Mouse (Mus musculus) heart, embryonic 15.5 days (tissue): ENCODE results near the gene Gm8978. TPM values are rescaled to one million over a fixed set of nuclear protein-coding genes. Genes with fewer than 3 reads are reported as not detected.
"Not testable (repeated sequence)": the region's sequence is repeated elsewhere in the genome, so short reads cannot be mapped to it uniquely, and the experiment has no call there.

Experiments used
- ATAC-seq: fragments of 200-750 bp; cut with Nextera tagmentation; replicated peaks from 2 replicates; pipeline ENCODE4 v1.8.0; 2017; ENCODE audit warnings: low read depth, moderate TSS enrichment; ENCODE audit not compliant: insufficient number of reproducible peaks, insufficient read depth, low FRiP score
- H3K27ac ChIP-seq: fragments of 300-500 bp; sonication (generic); 2 replicates; pipeline ENCODE4 v1.5.1; 2015; ENCODE audit warnings: mild to moderate bottlenecking, inconsistent platforms
- H3K27me3 ChIP-seq: fragments of 300-500 bp; sonication (generic); 2 replicates; pipeline ENCODE4 v1.6.1; 2015; ENCODE audit warnings: inconsistent platforms
- H3K36me3 ChIP-seq: fragments of 300-500 bp; sonication (generic); 2 replicates; pipeline ENCODE4 v1.6.1; 2015; ENCODE audit warnings: mild to moderate bottlenecking, inconsistent platforms
- H3K4me1 ChIP-seq: fragments of 300-500 bp; sonication (generic); replicated peaks from 2 replicates; pipeline ENCODE4 v1.6.1; 2015; ENCODE audit warnings: inconsistent platforms
- H3K4me2 ChIP-seq: fragments of 300-500 bp; sonication (generic); 2 replicates; pipeline ENCODE4 v1.6.1; 2015; ENCODE audit warnings: inconsistent platforms, mild to moderate bottlenecking, moderate library complexity
- H3K4me3 ChIP-seq: fragments of 300-500 bp; sonication (generic); 2 replicates; pipeline ENCODE4 v1.5.1; 2015; ENCODE audit warnings: mild to moderate bottlenecking, inconsistent platforms
- H3K9ac ChIP-seq: fragments of 300-500 bp; sonication (generic); 2 replicates; pipeline ENCODE4 v1.6.1; 2015; ENCODE audit warnings: mild to moderate bottlenecking, inconsistent platforms
- H3K9me3 ChIP-seq: fragments of 300-500 bp; sonication (generic); replicated peaks from 2 replicates; pipeline ENCODE4 v1.6.1; 2016; ENCODE audit warnings: inconsistent platforms
- WGBS: fragments of 180-500 bp; shearing (Covaris S2); methylation state at CpG from one replicate; pipeline ENCODE4 v1.1.7; 2015; ENCODE audit warnings: mixed read lengths; 5-methylcytosine and 5-hydroxymethylcytosine counted together
- microRNA-seq: library from miRNA; unstranded; fragments of <30 nt; microRNA quantifications from one replicate; pipeline ENCODE4, GENCODE M21; 2016
- polyA plus RNA-seq: library from polyadenylated mRNA; unstranded; fragments of >200 nt; fragmentation: Nextera tagmentation; extraction: Ambion mirVana; gene quantifications from 2 replicates; pipeline ENCODE4 v1.2.1, GENCODE M21; 2015

Gm8978 gene
- polyA plus RNA-seq = not detected in 2 replicates

GRCm38 (mm10) chr19:33625152-33625551, at the start of gene Gm8978:
Gm8978 (minus strand) TSS chr19:33625252.
- H3K9ac ChIP-seq, H3K9me3 ChIP-seq, H3K4me1 ChIP-seq, H3K4me3 ChIP-seq, H3K27me3 ChIP-seq, H3K27ac ChIP-seq, H3K4me2 ChIP-seq, ATAC-seq, H3K36me3 ChIP-seq: not testable (repeated sequence)

- Histone ChIP-seq H3K4me3 (peak overlapping the region; percentile 51), H3K9ac (peak overlapping the region; percentile 48), H3K4me2 (peak overlapping the region; percentile 68)
- not testable (repeated sequence) for H3K27me3 ChIP-seq, H3K27ac ChIP-seq, H3K36me3 ChIP-seq, H3K4me1 ChIP-seq, H3K9me3 ChIP-seq
- ATAC-seq = peak; percentile 93
- 7% methylated on average over 10 of the region's 38 CpGs for WGBS
Measured at GRCm38 (mm10) chr19:33589626-33590302, 35.3 kb downstream of the Gm8978 start.

GRCm38 (mm10) chr19:33568551-33568950, 56.5 kb downstream of the Gm8978 start:
- not testable (repeated sequence) for H3K27me3 ChIP-seq, H3K36me3 ChIP-seq, ATAC-seq, H3K4me1 ChIP-seq, H3K4me2 ChIP-seq, H3K9me3 ChIP-seq, H3K9ac ChIP-seq, H3K27ac ChIP-seq, H3K4me3 ChIP-seq
- WGBS = 78% methylated on average over 5 of the region's 5 CpGs

Small RNAs within 50 kb of the gene (microRNA-seq; reads per million reads assigned to microRNA genes)
- gene Gm27440 = not detected

Other genes starting within 250 kb of the Gm8978 start
- 9.2 and 11.1 TPM in 2 replicates for gene Rnls, start 233.0 kb downstream of the Gm8978 start, polyA plus RNA-seq
- gene Lipo4, start 107.5 kb downstream of the Gm8978 start, polyA plus RNA-seq = not detected in 2 replicates
- gene Lipo2, start 126.1 kb upstream of the Gm8978 start, polyA plus RNA-seq = 0.39 and 0.53 TPM in 2 replicates
- 12.7 and 13.0 TPM in 2 replicates for gene Lipo3, start 136.7 kb upstream of the Gm8978 start, polyA plus RNA-seq
- gene Lipo1, start 162.2 kb upstream of the Gm8978 start, polyA plus RNA-seq = not detected in 2 replicates